Mouse (Mus musculus): ENCODE measurements around the gene Rp9. TPM values are rescaled to one million over a fixed set of nuclear protein-coding genes. Genes with fewer than 3 reads are reported as not detected.

Rp9 gene
- polyA plus RNA-seq, 1 experiment from 2014 or later, result 68.3 TPM

DNA sequence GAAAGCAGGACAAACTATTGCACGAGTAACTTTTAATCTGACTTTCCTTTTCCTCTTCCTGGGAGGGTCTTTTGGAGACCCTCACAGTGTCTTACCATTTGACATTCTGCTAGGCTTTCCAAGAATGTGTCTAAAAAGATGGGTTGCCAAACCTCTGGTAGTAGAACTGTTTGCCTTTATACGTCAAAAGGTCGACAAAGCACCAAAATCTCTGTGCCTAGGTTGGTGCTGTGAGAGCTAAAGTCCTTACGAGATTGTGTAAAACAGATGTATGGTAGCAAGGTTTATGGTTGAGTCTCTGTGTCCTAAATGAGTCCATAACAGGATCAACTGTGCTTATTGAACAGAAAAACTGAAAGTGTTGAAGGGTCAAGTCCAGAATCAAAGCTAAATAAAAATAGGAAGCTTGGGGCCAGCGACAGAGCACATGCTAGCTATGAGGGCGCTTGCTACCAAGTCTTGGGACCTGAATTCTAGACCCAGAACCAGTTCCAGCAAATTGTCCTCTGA, 79.8 kb downstream of the Rp9 start:
- Histone ChIP-seq H3K36me3 (no peaks in the 10 kb centered on the region), H3K27me3 (no peaks in the 10 kb centered on the region), H3K4me2 (peak overlapping the region; percentile 74), H3K4me3 (peak overlapping the region; percentile 81), H3K9ac (peak overlapping the region; percentile 89; the same call in 1 of the 2 replicates), H3K27ac (peak overlapping the region; percentile 90), H3K9me3 (no peaks in the 10 kb centered on the region), H3K4me1 (peaks cover 23% of the 10 kb centered on the region)
- WGBS, result 63% methylated on average over 6 of the region's 6 CpGs
- no peak for ATAC-seq (ENCODE audit: insufficient number of reproducible peaks, insufficient read depth, low FRiP score, low TSS enrichment, low read depth)

DNA sequence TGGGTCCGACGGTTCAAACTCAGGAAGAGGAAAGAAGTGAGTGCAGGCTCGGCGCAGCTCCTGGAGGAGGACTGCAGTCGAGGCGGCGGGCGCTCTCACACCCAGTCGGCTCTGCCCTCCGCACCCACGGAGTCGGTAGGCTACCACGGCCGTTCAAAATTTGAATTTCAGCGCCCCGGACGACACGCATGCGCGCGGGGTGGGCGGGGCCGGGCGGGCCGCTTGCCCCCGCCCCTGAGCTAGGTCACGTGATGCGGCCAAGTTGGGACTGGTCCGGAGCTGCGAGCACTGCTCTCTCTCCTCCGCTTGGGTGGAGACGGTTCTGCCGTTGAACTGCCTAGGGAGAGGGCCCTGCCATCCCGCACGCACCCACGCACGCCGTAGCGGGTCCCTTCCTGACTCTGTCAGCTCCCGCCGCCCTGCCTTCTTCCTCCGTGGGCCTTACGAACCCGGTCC, 80.5 kb downstream of the Rp9 start, which contains the start of gene Anln:
TSS of gene Anln (minus strand) at position 168 of the 456 bp plus-strand sequence.
- H3K4me2 ChIP-seq, result peak within 1 kb of the TSS; percentile 74
- peak within 1 kb of the TSS; percentile 90 for H3K27ac ChIP-seq
- peak within 1 kb of the TSS; percentile 89 for H3K9ac ChIP-seq
- peak within 1 kb of the TSS; percentile 81 for H3K4me3 ChIP-seq
- peak; percentile 93 for ATAC-seq (ENCODE audit: insufficient number of reproducible peaks, insufficient read depth, low FRiP score, low TSS enrichment, low read depth)
- no peaks in the 10 kb centered on the region for H3K27me3 ChIP-seq
- no peaks in the 10 kb centered on the region for H3K36me3 ChIP-seq
- H3K4me1 ChIP-seq, result peaks cover 23% of the 10 kb centered on the region
- no peaks in the 10 kb centered on the region for H3K9me3 ChIP-seq
- under 1% methylated on average over 44 of the region's 44 CpGs for whole genome bisulfite sequencing

DNA sequence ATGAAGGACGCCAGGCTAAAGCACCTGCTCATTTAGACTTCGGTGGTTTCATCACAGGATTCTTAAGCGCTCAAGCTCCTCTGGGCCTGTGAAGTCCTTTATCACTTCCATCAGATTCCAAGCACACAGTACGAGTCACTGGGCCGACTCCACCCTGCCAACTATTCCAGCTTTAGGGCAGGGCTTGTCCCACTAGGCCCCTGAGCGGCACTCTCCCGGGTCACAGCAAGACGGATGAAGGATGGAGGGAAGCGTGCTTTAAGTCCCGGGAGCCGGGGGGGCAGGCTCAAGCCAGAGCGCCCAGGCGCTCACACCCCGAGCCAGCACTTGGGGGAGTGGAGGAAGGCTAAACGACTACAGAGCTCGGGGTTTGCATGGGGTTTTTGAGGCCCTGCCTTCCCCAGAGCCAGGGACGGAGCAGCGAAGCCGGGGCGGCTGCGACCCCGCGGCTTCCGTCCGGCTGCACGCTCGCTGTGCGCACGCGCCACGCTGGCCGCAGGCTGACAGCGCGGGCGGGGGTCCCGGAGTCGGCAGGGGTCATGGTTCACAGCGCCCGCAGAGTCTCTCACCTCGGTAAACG, 81.1 kb downstream of the Rp9 start:
- H3K4me2 ChIP-seq, result peak overlapping the region; percentile 74
- H3K27me3 ChIP-seq, result no peaks in the 10 kb centered on the region
- under 1% methylated on average over 41 of the region's 41 CpGs for WGBS
- no peaks in the 10 kb centered on the region for H3K36me3 ChIP-seq
- peaks cover 23% of the 10 kb centered on the region for H3K4me1 ChIP-seq
- H3K27ac ChIP-seq, result peak overlapping the region; percentile 90
- H3K9ac ChIP-seq, result peak overlapping the region; percentile 89
- peak; percentile 74 for ATAC-seq (ENCODE audit: insufficient number of reproducible peaks, insufficient read depth, low FRiP score, low TSS enrichment, low read depth)
- peak overlapping the region; percentile 81 for H3K4me3 ChIP-seq
- no peaks in the 10 kb centered on the region for H3K9me3 ChIP-seq

DNA sequence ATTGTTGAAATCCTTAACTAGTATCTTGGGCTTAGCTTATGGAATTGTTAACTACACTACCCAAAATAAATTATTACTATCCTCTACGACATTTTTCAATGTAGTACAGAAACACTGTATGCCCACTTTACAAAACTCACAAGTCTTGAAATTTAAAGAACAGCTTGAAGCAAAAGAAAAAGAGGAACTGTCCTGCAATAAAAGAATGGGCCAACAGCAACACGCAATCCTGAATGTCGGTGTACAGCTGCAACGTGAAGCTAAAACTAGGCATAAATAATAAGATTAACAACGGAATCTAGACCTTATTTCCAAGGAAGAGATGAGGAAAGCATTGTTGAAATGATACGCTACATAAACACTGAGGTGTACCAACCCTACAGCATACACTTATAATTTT, 81.6 kb downstream of the Rp9 start:
- H3K9me3 ChIP-seq, result no peaks in the 10 kb centered on the region
- peak overlapping the region; percentile 81 for H3K4me3 ChIP-seq
- peaks cover 23% of the 10 kb centered on the region for H3K4me1 ChIP-seq
- H3K36me3 ChIP-seq, result no peaks in the 10 kb centered on the region
- no peaks in the 10 kb centered on the region for H3K27me3 ChIP-seq
- 18% methylated on average over 6 of the region's 6 CpGs for WGBS
- no peak for ATAC-seq (ENCODE audit: insufficient number of reproducible peaks, insufficient read depth, low FRiP score, low TSS enrichment, low read depth)
- peak overlapping the region; percentile 74 for H3K4me2 ChIP-seq
- no peak overlapping the region for H3K27ac ChIP-seq
- peak overlapping the region; percentile 89 for H3K9ac ChIP-seq

- Histone ChIP-seq H3K4me1 (peaks cover 23% of the 10 kb centered on the region), H3K9me3 (no peaks in the 10 kb centered on the region), H3K36me3 (peaks cover 15% of the 10 kb centered on the region), H3K27me3 (no peaks in the 10 kb centered on the region), H3K27ac (no peak overlapping the region), H3K4me2 (no peak overlapping the region), H3K9ac (no peak overlapping the region), H3K4me3 (no peak overlapping the region)
- ATAC-seq (ENCODE audit: insufficient number of reproducible peaks, insufficient read depth, low FRiP score, low TSS enrichment, low read depth), result no peak
- WGBS, result 76% methylated on average over 2 of the region's 2 CpGs
These were observed 83.7 kb downstream of the Rp9 start for GRCm38 (mm10) chr9:22385890-22386289.

- ATAC-seq (ENCODE audit: insufficient number of reproducible peaks, insufficient read depth, low FRiP score, low TSS enrichment, low read depth), result no peak
- H3K4me2 ChIP-seq, result no peak overlapping the region
- 88% methylated on average over 5 of the region's 5 CpGs for WGBS
- no peak overlapping the region for H3K9ac ChIP-seq
- peaks cover 80% of the 10 kb centered on the region for H3K36me3 ChIP-seq
- no peak overlapping the region for H3K27ac ChIP-seq
- no peaks in the 10 kb centered on the region for H3K9me3 ChIP-seq
- no peaks in the 10 kb centered on the region for H3K4me1 ChIP-seq
- no peak overlapping the region for H3K4me3 ChIP-seq
- H3K27me3 ChIP-seq, result no peaks in the 10 kb centered on the region
These were observed 93.5 kb downstream of the Rp9 start for GRCm38 (mm10) chr9:22376086-22376485.

GRCm38 (mm10) chr9:22372760-22373159, 96.8 kb downstream of the Rp9 start:
- no peak overlapping the region for H3K9ac ChIP-seq
- H3K36me3 ChIP-seq, result peaks cover 74% of the 10 kb centered on the region
- no peak overlapping the region for H3K4me3 ChIP-seq
- H3K27me3 ChIP-seq, result no peaks in the 10 kb centered on the region
- H3K4me1 ChIP-seq, result no peaks in the 10 kb centered on the region
- WGBS, result 94% methylated on average over 4 of the region's 4 CpGs
- H3K27ac ChIP-seq, result no peak overlapping the region
- no peak for ATAC-seq (ENCODE audit: insufficient number of reproducible peaks, insufficient read depth, low FRiP score, low TSS enrichment, low read depth)
- no peak overlapping the region for H3K4me2 ChIP-seq
- no peaks in the 10 kb centered on the region for H3K9me3 ChIP-seq

DNA sequence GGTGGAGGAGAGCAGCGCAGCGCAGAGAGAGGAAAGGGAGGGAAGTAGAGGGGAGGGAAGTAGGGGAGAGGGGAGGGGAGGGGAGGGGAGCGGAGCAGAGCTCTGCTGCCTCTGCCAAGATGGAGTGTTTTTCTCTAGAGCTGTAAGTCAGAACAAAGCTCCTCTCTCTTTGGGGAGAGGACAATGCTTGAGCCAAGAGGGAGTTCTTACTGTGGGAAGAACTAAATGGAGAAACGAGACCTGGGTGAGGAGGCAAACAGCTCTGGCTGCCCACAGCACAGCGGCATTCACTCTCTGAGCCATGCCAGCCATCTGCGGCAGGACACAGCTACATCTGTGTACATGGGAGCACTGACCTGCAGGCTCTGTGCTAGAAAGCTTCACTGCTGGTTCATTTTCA, 101.5 kb downstream of the Rp9 start:
- Histone ChIP-seq H3K27ac (no peak overlapping the region), H3K27me3 (no peaks in the 10 kb centered on the region), H3K4me1 (no peaks in the 10 kb centered on the region), H3K4me2 (no peak overlapping the region), H3K36me3 (peaks cover 70% of the 10 kb centered on the region), H3K4me3 (no peak overlapping the region), H3K9me3 (no peaks in the 10 kb centered on the region), H3K9ac (no peak overlapping the region)
- 78% methylated on average over 6 of the region's 6 CpGs for WGBS
- no peak for ATAC-seq (ENCODE audit: insufficient number of reproducible peaks, insufficient read depth, low FRiP score, low TSS enrichment, low read depth)

GRCm38 (mm10) chr9:22366621-22367020, 102.9 kb downstream of the Rp9 start:
- H3K4me1 ChIP-seq, result no peaks in the 10 kb centered on the region
- H3K27ac ChIP-seq, result no peak overlapping the region
- peaks cover 68% of the 10 kb centered on the region for H3K36me3 ChIP-seq
- ATAC-seq (ENCODE audit: insufficient number of reproducible peaks, insufficient read depth, low FRiP score, low TSS enrichment, low read depth), result no peak
- no peaks in the 10 kb centered on the region for H3K9me3 ChIP-seq
- no peaks in the 10 kb centered on the region for H3K27me3 ChIP-seq
- 94% methylated on average over 10 of the region's 10 CpGs for WGBS
- no peak overlapping the region for H3K4me3 ChIP-seq
- no peak overlapping the region for H3K4me2 ChIP-seq
- no peak overlapping the region for H3K9ac ChIP-seq

- Histone ChIP-seq H3K9ac (no peak overlapping the region), H3K36me3 (peaks cover 68% of the 10 kb centered on the region)
- no peak for ATAC-seq (ENCODE audit: insufficient number of reproducible peaks, insufficient read depth, low FRiP score, low TSS enrichment, low read depth)
These were observed 103.3 kb downstream of the Rp9 start for GRCm38 (mm10) chr9:22366221-22366620.

More at GRCm38 (mm10) chr9:22366221-22366620, 103.3 kb downstream of the Rp9 start:
- H3K4me3 ChIP-seq, result no peak overlapping the region
- H3K4me2 ChIP-seq, result no peak overlapping the region
- H3K4me1 ChIP-seq, result no peaks in the 10 kb centered on the region
- no peak overlapping the region for H3K27ac ChIP-seq
- 94% methylated on average over 2 of the region's 2 CpGs for WGBS
- H3K27me3 ChIP-seq, result no peaks in the 10 kb centered on the region
- no peaks in the 10 kb centered on the region for H3K9me3 ChIP-seq
